Mouse (Mus musculus): ENCODE measurements around the gene C2cd4c. TPM values are rescaled to one million over a fixed set of nuclear protein-coding genes. Genes with fewer than 3 reads are reported as not detected.
A peak's percentile ranks its signal among the peaks of the same experiment; 100 is the strongest.

C2cd4c gene
- polyA plus RNA-seq, 1 experiment from 2014 or later = not detected

DNA sequence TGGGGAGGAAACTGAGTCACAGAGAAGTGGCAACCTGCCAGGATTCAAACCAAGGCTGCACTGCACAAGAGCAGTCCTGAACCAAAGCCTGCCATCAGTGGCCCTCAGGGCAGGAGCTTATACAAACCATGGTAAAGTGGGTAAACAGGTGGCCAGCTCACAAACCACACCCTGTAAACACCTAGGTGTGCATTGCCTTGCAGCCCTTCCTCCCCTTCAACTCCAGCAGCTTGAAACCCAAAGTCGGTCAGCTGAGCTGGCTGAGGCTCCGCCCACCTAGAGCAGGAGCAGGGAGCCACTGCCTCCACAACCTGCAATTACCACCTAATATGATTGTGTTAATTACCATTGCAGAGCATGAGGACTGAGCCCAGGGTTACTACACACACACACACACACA lies 5.9 kb downstream of the C2cd4c start:
- ATAC-seq (ENCODE audit: low FRiP score) = no peak
- 44% methylated on average over 2 of the region's 2 CpGs for WGBS
- Histone ChIP-seq H3K27me3 (peaks cover 53% of the 10 kb centered on the region), H3K9ac (no peak overlapping the region), H3K36me3 (replicated peaks) (no peaks in the 10 kb centered on the region), H3K4me3 (replicated peaks) (no peak overlapping the region), H3K27ac (no peak overlapping the region), H3K4me2 (no peak overlapping the region), H3K4me1 (peaks cover 12% of the 10 kb centered on the region), H3K9me3 (no peaks in the 10 kb centered on the region)

DNA sequence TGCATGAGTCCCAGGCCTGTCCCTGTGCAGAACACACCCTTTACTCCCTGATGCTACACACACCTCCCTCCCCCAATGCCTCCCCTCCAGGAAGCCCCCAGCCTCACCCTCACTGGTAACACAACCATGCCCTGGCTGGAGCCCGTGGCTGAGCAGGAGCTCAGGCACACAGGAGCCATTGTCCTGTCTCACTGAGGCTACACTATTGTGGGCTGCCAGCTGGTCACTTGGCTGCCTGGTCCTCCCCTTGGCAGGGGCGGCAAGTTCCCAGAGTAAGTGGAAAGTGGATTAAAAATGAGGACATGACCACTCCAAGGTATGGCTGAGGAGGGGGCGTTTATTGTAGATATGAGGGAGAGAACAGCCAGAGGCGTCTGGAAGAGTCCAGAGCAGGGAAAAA lies 7.3 kb downstream of the C2cd4c start:
- Histone ChIP-seq H3K27ac (no peak overlapping the region), H3K4me1 (no peaks in the 10 kb centered on the region), H3K4me2 (no peak overlapping the region), H3K4me3 (replicated peaks) (no peak overlapping the region), H3K9me3 (no peaks in the 10 kb centered on the region), H3K9ac (no peak overlapping the region), H3K36me3 (replicated peaks) (no peaks in the 10 kb centered on the region), H3K27me3 (peaks cover 40% of the 10 kb centered on the region)
- ATAC-seq (ENCODE audit: low FRiP score) = no peak
- WGBS = 65% methylated on average over 4 of the region's 4 CpGs

DNA sequence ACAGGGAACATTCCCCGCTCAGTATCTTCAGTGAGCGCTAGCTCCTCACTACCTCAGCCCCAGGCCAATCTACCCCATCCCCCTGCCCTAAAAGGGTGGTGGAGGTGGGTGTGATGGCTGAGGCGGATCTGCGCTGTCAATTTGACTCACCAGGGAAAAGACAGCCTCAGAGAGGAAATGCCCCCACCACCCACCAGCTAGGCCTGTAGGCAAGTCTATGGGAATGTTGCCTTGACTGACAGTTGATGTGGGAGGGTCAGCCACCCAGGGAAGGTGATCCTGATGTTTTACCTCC lies 15.9 kb downstream of the C2cd4c start:
- Histone ChIP-seq H3K9me3 (no peaks in the 10 kb centered on the region), H3K4me2 (no peak overlapping the region), H3K9ac (no peak overlapping the region), H3K36me3 (replicated peaks) (no peaks in the 10 kb centered on the region), H3K4me1 (no peaks in the 10 kb centered on the region), H3K4me3 (replicated peaks) (no peak overlapping the region), H3K27ac (no peak overlapping the region), H3K27me3 (peaks cover 33% of the 10 kb centered on the region)
- no peak for ATAC-seq (ENCODE audit: low FRiP score)
- 89% methylated on average over 4 of the region's 4 CpGs for WGBS

DNA sequence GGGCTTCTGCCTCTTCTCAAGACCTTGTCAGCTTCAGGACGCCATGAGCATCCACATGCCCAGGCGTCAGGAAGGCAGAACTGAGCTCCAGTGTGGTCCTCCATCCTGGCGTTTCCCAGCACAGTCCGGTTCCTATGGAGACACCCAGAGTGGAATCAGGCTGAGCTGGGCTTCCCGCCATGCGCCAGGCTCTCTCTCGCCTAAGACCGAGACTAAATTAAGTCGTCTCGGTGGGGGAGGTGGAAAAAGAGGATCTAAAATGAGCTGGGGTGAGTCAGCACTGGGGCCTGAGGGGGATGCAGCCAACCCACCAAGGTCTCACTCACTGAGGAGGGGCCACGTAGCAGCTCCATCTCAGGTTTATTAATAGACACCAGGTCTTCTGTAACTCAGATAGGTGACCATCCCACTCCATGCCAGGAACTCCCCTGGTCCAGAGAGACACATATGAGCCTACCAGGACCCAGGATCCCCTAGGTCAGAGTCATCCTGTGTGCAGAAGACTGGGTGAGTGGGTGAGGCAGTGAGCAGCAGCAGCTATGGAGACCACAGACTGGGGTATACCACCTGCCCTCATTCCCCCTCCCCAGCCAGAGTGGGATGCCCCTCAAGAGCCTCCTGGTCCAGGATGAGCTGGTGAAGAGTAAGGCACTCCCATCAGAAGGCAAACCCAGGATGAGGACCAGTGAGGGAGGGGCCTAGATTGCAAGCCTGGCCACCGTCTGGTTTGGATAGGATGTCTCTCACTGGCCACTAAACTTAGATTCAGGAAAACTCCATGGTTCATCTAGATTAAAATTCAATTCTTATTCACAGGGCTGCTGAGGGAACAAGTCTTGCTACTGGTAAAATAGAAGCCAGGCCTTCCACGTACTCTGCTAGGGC lies 16.5 kb downstream of the C2cd4c start:
- 31% methylated on average over 13 of the region's 13 CpGs for WGBS
- no peaks in the 10 kb centered on the region for H3K36me3 ChIP-seq (replicated peaks)
- H3K9ac ChIP-seq = no peak overlapping the region
- H3K4me2 ChIP-seq = no peak overlapping the region
- ATAC-seq (ENCODE audit: low FRiP score) = no peak
- no peak overlapping the region for H3K27ac ChIP-seq
- H3K4me1 ChIP-seq = no peaks in the 10 kb centered on the region
- H3K9me3 ChIP-seq = no peaks in the 10 kb centered on the region
- H3K4me3 ChIP-seq (replicated peaks) = no peak overlapping the region
- H3K27me3 ChIP-seq = peaks cover 35% of the 10 kb centered on the region

DNA sequence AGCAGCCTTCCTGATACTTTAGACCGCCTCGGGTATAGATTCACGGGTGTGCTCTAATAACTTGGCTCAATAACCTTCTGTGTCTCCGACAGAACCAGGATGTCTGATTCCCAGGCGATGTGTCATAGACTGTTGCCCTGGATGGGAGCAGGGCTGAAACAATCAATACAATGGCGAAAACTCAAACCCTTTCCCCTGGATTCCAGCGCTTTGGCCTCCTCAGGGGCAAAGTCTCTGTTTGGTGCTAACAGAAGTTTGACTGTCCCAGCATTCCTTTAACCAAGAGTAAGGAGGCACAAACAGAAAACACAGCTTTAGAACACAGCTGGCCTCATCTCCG lies 18.3 kb downstream of the C2cd4c start:
- H3K9ac ChIP-seq = no peak overlapping the region
- H3K27me3 ChIP-seq = peaks cover 35% of the 10 kb centered on the region
- no peaks in the 10 kb centered on the region for H3K36me3 ChIP-seq (replicated peaks)
- no peak overlapping the region for H3K4me3 ChIP-seq (replicated peaks)
- no peaks in the 10 kb centered on the region for H3K9me3 ChIP-seq
- no peak overlapping the region for H3K27ac ChIP-seq
- H3K4me1 ChIP-seq = no peaks in the 10 kb centered on the region
- ATAC-seq (ENCODE audit: low FRiP score) = peak; percentile 36
- H3K4me2 ChIP-seq = no peak overlapping the region
- WGBS = 59% methylated on average over 8 of the region's 8 CpGs

DNA sequence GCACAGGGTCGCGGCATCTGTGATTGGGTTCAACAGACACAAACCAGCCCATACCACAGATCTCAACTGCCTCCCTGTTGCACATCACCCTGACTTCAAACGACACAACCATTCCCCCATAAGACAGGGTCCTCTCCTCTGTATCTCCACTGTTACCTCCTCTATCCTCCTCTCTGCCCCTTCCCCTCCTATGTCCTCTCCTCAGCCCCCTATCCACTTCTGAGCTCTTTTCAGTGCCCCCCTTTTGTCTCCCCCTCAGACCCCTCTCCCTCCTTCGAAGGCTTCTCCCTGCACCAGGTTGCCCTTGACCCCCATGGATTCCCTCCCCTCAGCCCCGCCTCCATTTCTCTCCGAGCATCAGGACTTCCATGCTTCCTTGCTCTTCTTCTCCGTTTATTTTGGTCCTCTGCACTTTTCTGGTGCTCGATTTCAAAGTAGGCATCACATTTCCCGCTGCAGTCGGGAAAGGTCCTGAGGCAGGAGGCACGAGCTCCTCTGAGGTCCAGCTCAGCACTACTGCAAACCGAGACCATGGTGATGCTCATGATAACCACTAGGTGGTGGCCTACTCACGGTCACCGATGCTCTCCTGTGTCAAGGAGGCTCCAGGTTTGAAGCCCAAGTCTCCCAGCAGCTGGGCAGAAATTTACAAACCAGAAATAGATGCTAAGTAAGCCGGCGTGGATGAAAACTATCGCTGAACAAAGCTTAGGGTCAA lies 18.8 kb downstream of the C2cd4c start:
- WGBS = 18% methylated on average over 17 of the region's 17 CpGs
- 0 out of 2 replicates have a peak overlapping the region, but pooled peaks have one; percentile 21 for H3K4me2 ChIP-seq
- no peak overlapping the region for H3K27ac ChIP-seq
- H3K4me1 ChIP-seq = no peaks in the 10 kb centered on the region
- H3K36me3 ChIP-seq (replicated peaks) = no peaks in the 10 kb centered on the region
- no peak overlapping the region; the same call in 1 of the 2 replicates for H3K9ac ChIP-seq
- peak; percentile 89 for ATAC-seq (ENCODE audit: low FRiP score)
- no peak overlapping the region for H3K4me3 ChIP-seq (replicated peaks)
- peaks cover 35% of the 10 kb centered on the region for H3K27me3 ChIP-seq
- no peaks in the 10 kb centered on the region for H3K9me3 ChIP-seq

DNA sequence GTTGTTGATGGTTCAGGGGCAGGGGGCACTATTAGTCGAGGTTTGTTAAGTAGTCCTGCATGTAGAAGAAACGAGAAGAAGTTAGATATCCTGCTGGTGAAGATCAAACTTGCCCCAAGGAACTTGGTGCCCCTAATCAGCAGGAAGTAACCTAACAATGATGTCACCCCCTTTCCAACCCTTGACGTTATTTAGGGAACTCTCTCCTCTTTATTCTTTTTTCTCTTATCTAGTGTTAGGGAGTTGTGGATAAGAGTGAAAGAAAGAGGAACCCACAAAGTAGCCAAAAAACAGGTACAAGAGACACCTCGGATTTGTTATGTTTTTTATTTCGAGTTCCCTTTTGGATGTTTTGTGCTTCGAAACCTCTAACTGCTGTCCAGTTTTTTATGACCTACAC lies 19.7 kb downstream of the C2cd4c start:
- Histone ChIP-seq H3K36me3 (replicated peaks) (no peaks in the 10 kb centered on the region), H3K4me3 (replicated peaks) (no peak overlapping the region), H3K9me3 (no peaks in the 10 kb centered on the region), H3K27ac (no peak overlapping the region), H3K4me2 (no peak overlapping the region), H3K9ac (no peak overlapping the region), H3K27me3 (peaks cover 35% of the 10 kb centered on the region), H3K4me1 (no peaks in the 10 kb centered on the region)
- WGBS = 62% methylated on average over 6 of the region's 6 CpGs
- ATAC-seq (ENCODE audit: low FRiP score) = no peak

DNA sequence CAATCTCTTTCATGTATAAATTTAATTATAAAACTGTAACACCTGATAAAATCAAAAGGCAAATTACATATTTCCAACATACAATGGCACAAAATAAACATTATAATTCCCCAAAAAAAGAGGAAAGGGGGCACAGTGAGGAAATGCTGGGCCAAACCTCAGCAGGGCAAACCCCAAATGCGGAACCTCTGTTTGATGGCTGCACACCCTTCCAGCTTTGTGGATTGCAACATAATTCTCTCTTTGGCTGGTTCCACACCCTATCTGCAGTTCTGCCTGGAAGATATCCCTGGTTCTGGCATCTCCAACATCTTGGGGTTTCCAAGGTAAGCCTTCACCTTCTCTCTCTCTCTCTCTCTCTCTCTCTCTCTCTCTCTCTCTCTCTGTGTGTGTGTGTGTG lies 23.1 kb downstream of the C2cd4c start:
- Histone ChIP-seq H3K36me3 (replicated peaks) (no peaks in the 10 kb centered on the region), H3K9me3 (no peaks in the 10 kb centered on the region), H3K9ac (no peak overlapping the region), H3K4me2 (no peak overlapping the region), H3K4me3 (replicated peaks) (no peak overlapping the region), H3K4me1 (no peaks in the 10 kb centered on the region), H3K27ac (no peak overlapping the region), H3K27me3 (peaks cover 25% of the 10 kb centered on the region)
- ATAC-seq (ENCODE audit: low FRiP score) = no peak
- 100% methylated on average over 1 of the region's 1 CpGs for WGBS

DNA sequence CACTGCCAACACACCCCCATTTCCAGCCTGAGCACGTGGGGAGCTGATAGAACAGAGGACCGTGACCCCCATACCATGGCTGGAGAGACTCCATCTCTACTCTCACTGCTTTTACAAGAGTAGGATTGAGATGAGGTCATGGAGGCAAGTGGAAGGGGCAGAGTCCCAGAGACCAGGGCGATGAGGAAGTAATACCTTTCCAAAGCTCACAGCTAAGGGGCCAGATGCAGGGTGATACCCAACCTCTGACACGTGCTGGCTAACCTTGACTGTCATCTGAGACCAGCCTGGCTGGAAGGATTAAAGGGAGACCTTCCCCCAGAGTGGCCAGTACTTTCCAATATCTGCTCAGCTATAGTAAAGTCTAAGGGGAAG lies 26.1 kb downstream of the C2cd4c start:
- 71% methylated on average over 4 of the region's 4 CpGs for WGBS
- no peak overlapping the region for H3K4me2 ChIP-seq

DNA sequence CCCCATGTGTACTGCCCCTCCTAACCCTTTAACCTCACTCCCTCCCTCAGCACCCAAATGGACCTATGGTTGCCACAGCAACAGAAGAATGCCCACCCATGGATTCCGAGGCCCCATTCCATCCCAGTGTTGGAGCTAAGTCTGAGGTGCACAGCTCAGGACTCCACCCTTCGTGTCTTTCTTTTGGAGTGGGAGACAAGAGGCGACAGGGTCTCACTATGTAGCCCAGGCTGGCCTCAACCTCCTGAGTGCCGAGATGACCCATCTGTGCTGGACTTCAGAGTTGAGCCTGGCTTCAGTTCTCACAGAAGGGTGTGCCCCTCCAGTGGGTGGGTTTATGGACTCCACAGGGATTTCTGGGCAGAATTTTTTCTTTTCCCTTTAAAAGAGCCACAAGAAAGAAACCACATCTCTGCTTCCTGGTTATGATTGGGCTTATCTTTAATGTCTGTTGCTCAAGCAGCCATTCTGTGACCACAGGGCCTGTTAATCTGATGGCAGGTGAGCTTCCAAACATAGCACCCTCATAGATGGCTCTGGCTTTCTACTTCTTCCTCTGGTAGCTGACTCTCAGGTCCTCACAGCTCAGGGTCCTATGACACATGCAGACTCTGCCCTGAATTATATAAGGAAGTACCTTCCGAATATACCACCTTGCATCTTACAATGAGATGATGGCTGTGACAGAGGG lies 26.6 kb downstream of the C2cd4c start, which contains the start of gene Theg:
Gene Theg (minus strand): TSS at position 271 of the 691 bp plus-strand sequence.
- peaks cover 6% of the 10 kb centered on the region for H3K27me3 ChIP-seq

More for the DNA sequence above, 26.1 kb downstream of the C2cd4c start:
- H3K4me3 ChIP-seq (replicated peaks) = no peak overlapping the region
- no peaks in the 10 kb centered on the region for H3K4me1 ChIP-seq
- no peak for ATAC-seq (ENCODE audit: low FRiP score)
- H3K9ac ChIP-seq = no peak overlapping the region
- H3K27ac ChIP-seq = no peak overlapping the region
- peaks cover 7% of the 10 kb centered on the region for H3K27me3 ChIP-seq
- no peaks in the 10 kb centered on the region for H3K36me3 ChIP-seq (replicated peaks)
- H3K9me3 ChIP-seq = no peaks in the 10 kb centered on the region

DNA sequence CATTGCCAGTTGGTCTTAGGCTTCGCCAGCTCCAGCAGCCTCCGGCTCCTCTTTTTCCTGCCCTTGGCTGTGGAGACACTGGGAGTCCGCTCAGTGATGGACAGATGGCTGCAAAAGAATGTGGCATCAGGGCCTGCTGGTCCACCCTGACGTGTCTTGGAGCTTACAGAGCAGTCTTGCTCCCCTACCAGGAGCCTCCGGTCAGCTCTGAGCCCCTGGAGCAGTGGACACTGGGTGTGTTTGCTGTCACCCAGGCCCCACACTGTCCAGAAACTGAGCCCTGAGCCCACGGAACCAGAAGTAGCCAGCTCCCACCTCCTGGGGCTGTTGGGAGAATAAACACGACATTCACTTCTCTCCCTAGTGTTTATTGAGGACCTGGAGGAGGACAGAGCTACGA lies 27.6 kb downstream of the C2cd4c start:
- ATAC-seq (ENCODE audit: low FRiP score) = no peak
- Histone ChIP-seq H3K4me3 (replicated peaks) (no peak overlapping the region), H3K9me3 (no peaks in the 10 kb centered on the region), H3K4me2 (no peak overlapping the region), H3K4me1 (no peaks in the 10 kb centered on the region), H3K27ac (no peak overlapping the region), H3K27me3 (peaks cover 6% of the 10 kb centered on the region), H3K36me3 (replicated peaks) (no peaks in the 10 kb centered on the region), H3K9ac (no peak overlapping the region)
- 88% methylated on average over 8 of the region's 8 CpGs for WGBS

More for the DNA sequence above, 26.6 kb downstream of the C2cd4c start, which contains the start of gene Theg:
- Histone ChIP-seq H3K36me3 (replicated peaks) (no peaks in the 10 kb centered on the region), H3K9ac (no peak within 1 kb of the TSS), H3K4me1 (no peaks in the 10 kb centered on the region), H3K4me2 (no peak within 1 kb of the TSS), H3K4me3 (replicated peaks) (no peak within 1 kb of the TSS), H3K27ac (no peak within 1 kb of the TSS), H3K9me3 (no peaks in the 10 kb centered on the region)
- 89% methylated on average over 5 of the region's 5 CpGs for WGBS
- ATAC-seq (ENCODE audit: low FRiP score) = no peak

DNA sequence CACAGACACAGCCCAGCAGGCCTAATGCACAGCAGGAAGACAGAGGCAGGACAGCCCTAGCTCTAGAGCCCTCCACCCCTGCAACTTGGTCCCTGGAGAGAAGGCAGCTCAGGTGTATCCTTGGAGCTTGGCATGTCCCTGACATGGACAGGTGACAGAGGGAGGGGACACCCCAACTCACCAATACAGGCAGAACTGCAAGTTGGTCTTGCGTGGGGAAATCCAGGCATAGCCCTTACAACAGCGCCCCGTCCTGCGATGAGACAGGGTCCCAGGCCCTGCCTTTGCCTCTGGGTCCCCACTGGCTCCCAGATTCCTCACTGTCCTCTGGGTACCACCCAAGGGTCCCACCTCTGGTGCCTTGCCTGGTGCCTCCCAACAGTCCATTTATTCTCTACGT lies 28.1 kb downstream of the C2cd4c start:
- Histone ChIP-seq H3K9me3 (no peaks in the 10 kb centered on the region), H3K4me1 (no peaks in the 10 kb centered on the region), H3K36me3 (replicated peaks) (no peaks in the 10 kb centered on the region), H3K27me3 (peaks cover 6% of the 10 kb centered on the region), H3K4me3 (replicated peaks) (no peak overlapping the region), H3K9ac (no peak overlapping the region), H3K4me2 (no peak overlapping the region), H3K27ac (no peak overlapping the region)
- ATAC-seq (ENCODE audit: low FRiP score) = no peak
- 90% methylated on average over 5 of the region's 5 CpGs for WGBS

Data from forebrain, embryonic 12.5 days (tissue).